Mouse (Mus musculus): ENCODE measurements around the gene Calr. TPM values are rescaled to one million over a fixed set of nuclear protein-coding genes. Genes with fewer than 3 reads are reported as not detected.
"Not testable (repeated sequence)": the region's sequence is repeated elsewhere in the genome, so short reads cannot be mapped to it uniquely, and the experiment has no call there.

The Calr gene
- polyA plus RNA-seq, 1 experiment from 2014 or later, result 549 TPM

- H3K36me3 ChIP-seq (ENCODE audit: poor library complexity, severe bottlenecking), result peaks cover 35% of the 10 kb centered on the region
- peak overlapping the region; percentile 88 for H3K4me3 ChIP-seq
- H3K4me1 ChIP-seq, result peaks cover 45% of the 10 kb centered on the region
- 2% methylated on average over 59 of the region's 59 CpGs for WGBS
- H3K9ac ChIP-seq, result peak overlapping the region; percentile 97
- peak overlapping the region; percentile 95 for H3K27ac ChIP-seq
- H3K4me2 ChIP-seq, result peak overlapping the region; percentile 74
- peak; percentile 65 for ATAC-seq
- no peaks in the 10 kb centered on the region for H3K27me3 ChIP-seq
- H3K9me3 ChIP-seq (replicated peaks), result no peaks in the 10 kb centered on the region
Measured at GRCm38 (mm10) chr8:84832034-84832717, 14.6 kb downstream of the Calr start.

DNA sequence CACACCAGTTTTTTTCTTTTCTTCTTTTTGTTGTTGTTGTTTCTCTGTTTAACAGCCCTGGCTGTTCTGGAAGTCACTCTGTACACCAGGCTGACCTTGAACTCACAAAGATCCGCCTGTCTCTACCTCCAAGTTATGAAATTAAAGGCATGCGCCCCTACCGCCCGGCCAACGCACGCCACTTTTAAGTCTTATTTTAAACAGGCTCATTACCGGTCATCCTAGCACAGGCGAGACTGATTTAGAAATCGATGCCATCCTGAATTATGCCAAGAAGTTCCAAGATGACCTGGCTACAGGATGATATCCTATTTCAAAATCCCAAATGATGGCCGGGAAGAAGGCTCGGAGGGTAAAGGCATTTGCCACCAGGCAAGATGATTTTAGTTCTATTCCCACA is 15.2 kb downstream of the Calr start, which contains the start of gene Gadd45gip1:
Gene Gadd45gip1, plus strand, starts transcription at position 33 of the 400 bp plus-strand sequence.
- WGBS, result 80% methylated on average over 11 of the region's 11 CpGs

GRCm38 (mm10) chr8:84826518-84826917 is 20.2 kb downstream of the Calr start:
- not testable (repeated sequence) for H3K36me3 ChIP-seq (ENCODE audit: poor library complexity, severe bottlenecking); H3K9me3 ChIP-seq (replicated peaks); H3K27ac ChIP-seq; H3K4me3 ChIP-seq; ATAC-seq; H3K4me2 ChIP-seq; H3K4me1 ChIP-seq; H3K9ac ChIP-seq; H3K27me3 ChIP-seq
- 81% methylated on average over 2 of the region's 2 CpGs for WGBS

More for the DNA sequence above, 15.2 kb downstream of the Calr start, which contains the start of gene Gadd45gip1:
- Histone ChIP-seq H3K27ac (peak within 1 kb of the TSS; percentile 95), H3K4me1 (peaks cover 40% of the 10 kb centered on the region), H3K27me3 (no peaks in the 10 kb centered on the region), H3K9me3 (replicated peaks) (no peaks in the 10 kb centered on the region), H3K36me3 (ENCODE audit: poor library complexity, severe bottlenecking) (peaks cover 28% of the 10 kb centered on the region), H3K9ac (peak within 1 kb of the TSS; percentile 97), H3K4me3 (peak within 1 kb of the TSS; percentile 88), H3K4me2 (peak within 1 kb of the TSS; percentile 74)
- no peak for ATAC-seq

DNA sequence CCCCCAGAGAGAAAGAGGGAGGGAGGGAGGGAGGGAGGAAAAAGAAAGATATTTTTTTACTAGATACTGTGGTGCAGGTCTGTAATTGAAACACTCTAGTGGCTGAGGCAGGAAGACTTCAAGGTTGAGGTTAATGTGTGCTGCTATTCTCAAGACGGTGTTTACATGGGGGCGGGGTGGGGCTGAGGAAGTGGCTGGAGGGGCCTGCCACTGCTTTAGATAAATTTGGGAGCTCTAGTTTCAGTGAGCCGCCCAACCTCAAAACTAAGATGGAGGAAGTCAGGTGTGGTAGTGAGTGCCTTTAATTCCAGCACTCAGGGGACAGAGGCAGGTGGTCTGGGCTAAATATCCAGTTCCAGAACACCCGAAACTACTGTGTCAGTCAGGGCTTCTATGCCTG is 21.1 kb downstream of the Calr start:
- Histone ChIP-seq H3K36me3 (ENCODE audit: poor library complexity, severe bottlenecking) (no peaks in the 10 kb centered on the region), H3K9me3 (replicated peaks) (no peaks in the 10 kb centered on the region), H3K27me3 (0 out of 2 replicates have a peak, but pooled peaks cover 3% of the 10 kb centered on the region), H3K4me1 (peaks cover 9% of the 10 kb centered on the region), H3K4me3 (no peak overlapping the region), H3K4me2 (no peak overlapping the region), H3K9ac (no peak overlapping the region), H3K27ac (no peak overlapping the region)
- 78% methylated on average over 4 of the region's 4 CpGs for WGBS
- no peak for ATAC-seq

DNA sequence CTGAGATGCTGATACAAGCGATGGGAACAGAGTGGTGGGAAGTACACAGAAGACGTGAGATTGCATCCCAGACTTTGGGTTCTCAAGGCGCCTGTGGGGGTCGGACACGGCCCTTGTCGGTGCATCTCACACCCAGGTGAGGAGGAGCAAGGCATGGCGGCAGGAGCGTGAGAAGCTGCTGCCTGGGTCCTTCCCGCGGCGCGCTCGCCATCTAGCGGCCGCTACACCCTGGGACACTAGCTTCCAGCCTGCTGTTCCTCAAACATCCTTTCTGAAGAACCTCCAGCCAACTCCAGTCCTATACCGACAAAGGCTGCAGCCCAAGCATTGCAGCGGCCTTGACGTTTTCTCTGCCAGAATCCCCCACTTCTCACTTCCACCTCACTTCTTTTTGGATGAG is 23.1 kb downstream of the Calr start:
- Histone ChIP-seq H3K4me1 (peaks cover 9% of the 10 kb centered on the region), H3K4me3 (peak overlapping the region; percentile 25; the same call in 1 of the 2 replicates), H3K27ac (no peak overlapping the region), H3K9ac (no peak overlapping the region; the same call in 1 of the 2 replicates), H3K4me2 (peak overlapping the region; percentile 56), H3K36me3 (ENCODE audit: poor library complexity, severe bottlenecking) (no peaks in the 10 kb centered on the region), H3K27me3 (0 out of 2 replicates have a peak, but pooled peaks cover 3% of the 10 kb centered on the region), H3K9me3 (replicated peaks) (no peaks in the 10 kb centered on the region)
- peak; percentile 88 for ATAC-seq
- under 1% methylated on average over 18 of the region's 18 CpGs for WGBS

- Histone ChIP-seq H3K4me2 (peak within 1 kb of the TSS; percentile 56), H3K9ac (no peak within 1 kb of the TSS; the same call in 1 of the 2 replicates), H3K9me3 (replicated peaks) (no peaks in the 10 kb centered on the region), H3K27me3 (0 out of 2 replicates have a peak, but pooled peaks cover 3% of the 10 kb centered on the region), H3K4me1 (peaks cover 9% of the 10 kb centered on the region), H3K36me3 (ENCODE audit: poor library complexity, severe bottlenecking) (no peaks in the 10 kb centered on the region), H3K4me3 (peak within 1 kb of the TSS; percentile 25; the same call in 1 of the 2 replicates), H3K27ac (no peak within 1 kb of the TSS)
- 32% methylated on average over 3 of the region's 3 CpGs for WGBS
- no peak for ATAC-seq
Measured at GRCm38 (mm10) chr8:84822723-84823122, 24.0 kb downstream of the Calr start, which contains the start of gene Dand5. Gene Dand5, minus strand, starts transcription at chr8:84822823.

- Histone ChIP-seq H3K4me2 (no peak overlapping the region), H3K4me1 (peaks cover 43% of the 10 kb centered on the region), H3K4me3 (no peak overlapping the region), H3K9me3 (replicated peaks) (no peaks in the 10 kb centered on the region), H3K27ac (0 out of 2 replicates have a peak overlapping the region, but pooled peaks have one; percentile 97), H3K36me3 (ENCODE audit: poor library complexity, severe bottlenecking) (no peaks in the 10 kb centered on the region), H3K9ac (no peak overlapping the region), H3K27me3 (no peaks in the 10 kb centered on the region)
- ATAC-seq, result no peak
- WGBS, result 74% methylated on average over 17 of the region's 17 CpGs
Measured at GRCm38 (mm10) chr8:84816117-84816516, 30.6 kb downstream of the Calr start.

DNA sequence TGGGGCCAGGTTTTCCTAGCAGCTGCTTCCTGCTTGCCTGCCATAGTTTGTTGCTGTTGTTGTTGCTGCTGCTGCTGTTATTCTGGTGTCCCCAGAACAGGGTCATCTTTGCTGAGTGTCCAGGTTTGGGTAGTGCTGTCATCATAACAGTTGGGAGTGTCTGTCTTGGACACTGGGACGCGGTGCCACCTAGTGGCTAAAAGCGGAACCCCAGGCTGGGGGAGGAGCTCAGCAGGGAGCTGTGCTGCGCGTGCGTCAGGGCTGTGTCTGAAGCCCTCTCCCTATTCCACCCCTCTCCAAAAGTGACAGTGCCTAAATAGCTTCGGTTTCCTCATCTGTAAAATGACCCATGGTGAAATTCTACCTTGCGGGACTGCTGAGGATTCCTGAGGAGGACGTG is 31.2 kb downstream of the Calr start:
- peak overlapping the region; percentile 97 for H3K27ac ChIP-seq
- no peaks in the 10 kb centered on the region for H3K27me3 ChIP-seq
- WGBS, result 10% methylated on average over 9 of the region's 9 CpGs
- H3K4me2 ChIP-seq, result peak overlapping the region; percentile 37
- no peaks in the 10 kb centered on the region for H3K36me3 ChIP-seq (ENCODE audit: poor library complexity, severe bottlenecking)
- peak; percentile 37; the same call in 1 of the 2 replicates for ATAC-seq
- H3K4me3 ChIP-seq, result no peak overlapping the region
- no peaks in the 10 kb centered on the region for H3K9me3 ChIP-seq (replicated peaks)
- no peak overlapping the region for H3K9ac ChIP-seq
- H3K4me1 ChIP-seq, result peaks cover 48% of the 10 kb centered on the region

DNA sequence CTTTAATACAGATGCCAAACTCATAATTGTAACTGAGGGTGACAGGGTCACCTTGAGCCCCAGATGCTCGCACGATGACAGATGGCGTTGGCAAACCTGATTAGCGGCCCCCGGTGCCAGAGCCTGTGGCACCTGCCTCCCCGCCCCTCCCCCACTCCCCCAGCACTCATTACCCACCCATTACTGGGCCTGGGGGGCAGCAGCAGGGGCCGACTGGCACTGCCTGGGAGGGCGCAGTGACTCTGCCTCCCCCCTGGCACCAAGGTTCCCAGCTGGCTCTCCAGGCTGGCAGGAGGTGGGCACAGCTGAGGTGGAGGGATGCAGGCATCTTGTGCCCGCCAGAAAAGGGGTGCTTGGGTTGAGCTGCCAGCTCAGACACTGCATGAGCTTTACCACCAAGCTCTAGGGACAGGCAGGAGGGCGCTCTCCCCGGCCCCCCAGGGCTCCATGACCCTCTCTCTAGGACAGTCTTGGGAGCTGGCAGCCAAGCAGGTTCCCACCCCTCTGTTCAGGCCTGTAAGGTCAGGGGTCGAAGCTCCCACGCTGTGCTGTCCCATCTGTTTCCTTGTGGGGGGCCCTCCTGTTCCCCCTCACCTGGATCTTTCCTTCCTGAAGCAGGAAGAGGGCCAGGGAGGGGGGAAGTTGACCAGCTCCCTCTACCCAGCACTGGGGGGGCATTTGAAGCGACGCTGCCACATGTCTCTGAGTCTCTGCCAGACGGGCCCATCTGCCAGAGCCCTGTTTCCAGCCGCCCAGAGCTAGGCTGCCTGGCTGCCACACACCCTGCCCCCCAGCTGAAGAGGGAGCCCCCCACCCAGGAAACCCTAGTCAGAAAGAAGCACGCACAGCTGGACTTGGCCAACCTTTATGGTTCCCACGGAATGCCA is 31.9 kb downstream of the Calr start:
- WGBS, result 36% methylated on average over 19 of the region's 19 CpGs
- no peaks in the 10 kb centered on the region for H3K36me3 ChIP-seq (ENCODE audit: poor library complexity, severe bottlenecking)
- peak; percentile 55 for ATAC-seq
- peak overlapping the region; percentile 97 for H3K27ac ChIP-seq
- peak overlapping the region; percentile 37 for H3K4me2 ChIP-seq
- no peaks in the 10 kb centered on the region for H3K9me3 ChIP-seq (replicated peaks)
- H3K4me1 ChIP-seq, result peaks cover 54% of the 10 kb centered on the region
- H3K27me3 ChIP-seq, result no peaks in the 10 kb centered on the region
- H3K4me3 ChIP-seq, result no peak overlapping the region
- H3K9ac ChIP-seq, result 0 out of 2 replicates have a peak overlapping the region, but pooled peaks have one; percentile 43

- peak overlapping the region; percentile 97 for H3K27ac ChIP-seq
- 77% methylated on average over 11 of the region's 11 CpGs for WGBS
- H3K9me3 ChIP-seq (replicated peaks), result no peaks in the 10 kb centered on the region
- peaks cover 60% of the 10 kb centered on the region for H3K4me1 ChIP-seq
- peak overlapping the region; percentile 37 for H3K4me2 ChIP-seq
- 0 out of 2 replicates have a peak overlapping the region, but pooled peaks have one; percentile 6 for H3K9ac ChIP-seq
- H3K36me3 ChIP-seq (ENCODE audit: poor library complexity, severe bottlenecking), result no peaks in the 10 kb centered on the region
- ATAC-seq, result peak; percentile 42
- H3K4me3 ChIP-seq, result no peak overlapping the region
- H3K27me3 ChIP-seq, result no peaks in the 10 kb centered on the region
Measured at GRCm38 (mm10) chr8:84814240-84814554, 32.5 kb downstream of the Calr start.

GRCm38 (mm10) chr8:84813830-84814229 is 32.9 kb downstream of the Calr start:
- H3K9ac ChIP-seq, result 0 out of 2 replicates have a peak overlapping the region, but pooled peaks have one; percentile 6

GRCm38 (mm10) chr8:84813059-84813458 is 33.7 kb downstream of the Calr start:
- 0 out of 2 replicates have a peak, but pooled peaks have one; percentile 9 for ATAC-seq
- Histone ChIP-seq H3K4me1 (peaks cover 67% of the 10 kb centered on the region), H3K4me3 (no peak overlapping the region), H3K4me2 (no peak overlapping the region), H3K27ac (peak overlapping the region; percentile 97), H3K27me3 (no peaks in the 10 kb centered on the region), H3K9ac (no peak overlapping the region), H3K36me3 (ENCODE audit: poor library complexity, severe bottlenecking) (no peaks in the 10 kb centered on the region), H3K9me3 (replicated peaks) (no peaks in the 10 kb centered on the region)
- WGBS, result 1% methylated on average over 5 of the region's 5 CpGs

More at GRCm38 (mm10) chr8:84813830-84814229, 32.9 kb downstream of the Calr start:
- H3K4me1 ChIP-seq, result peaks cover 63% of the 10 kb centered on the region
- H3K27me3 ChIP-seq, result no peaks in the 10 kb centered on the region
- peak overlapping the region; percentile 97 for H3K27ac ChIP-seq
- ATAC-seq, result no peak
- H3K4me3 ChIP-seq, result no peak overlapping the region
- no peaks in the 10 kb centered on the region for H3K9me3 ChIP-seq (replicated peaks)
- H3K36me3 ChIP-seq (ENCODE audit: poor library complexity, severe bottlenecking), result no peaks in the 10 kb centered on the region
- WGBS, result 79% methylated on average over 3 of the region's 3 CpGs
- H3K4me2 ChIP-seq, result peak overlapping the region; percentile 37; the same call in 1 of the 2 replicates

All from forebrain, embryonic 13.5 days (tissue).